Mouse (Mus musculus): ENCODE measurements at regions not wholly inside any gene's neighbourhood (a gene's known extent, or its start where the extent isn't known, plus 50 kb on each side); places are given as distances from the start of the nearest gene placed in this dataset.

- TF ChIP-seq BHLHE40 (IDR thresholded peaks at IDR 0.05; ENCODE audit: borderline replicate concordance, low read depth, low read length) (no peak), POLR2A (IDR thresholded peaks at IDR 0.05; ENCODE audit: control insufficient read depth in 1 of 2, insufficient read depth in 1 of 2, low read depth in 1 of 2, low read length in 2 of 2, poor library complexity in 1 of 2) (no peak), ZNF384 (IDR thresholded peaks at IDR 0.05; ENCODE audit: low read depth, low read length) (no peak), POLR2AphosphoS2 (IDR thresholded peaks at IDR 0.05; ENCODE audit: low read length) (no peak), NELFE (IDR thresholded peaks at IDR 0.05; ENCODE audit: low read depth, low read length) (no peak), CTCF (IDR thresholded peaks at IDR 0.05 in 2 of 3, conservative IDR thresholded peaks at IDR 0.05 in 1 of 3; ENCODE audit: control insufficient read depth in 1 of 3, insufficient read depth in 1 of 3, low read depth in 2 of 3, low read length in 3 of 3, poor library complexity in 1 of 3, severe bottlenecking in 1 of 3) (no peak), JUND (IDR thresholded peaks at IDR 0.05; ENCODE audit: low read depth, low read length) (no peak)
These were observed 1408.3 kb downstream of the Gsdmc2 start for GRCm38 (mm10) chr15:62436631-62437030.
